Mouse (Mus musculus) ES-E14 (cell line): ENCODE data around the gene Fam19a5.

Experiments used
- CHD2 ChIP-seq: IDR thresholded peaks from 2 replicates; pipeline ENCODE4 v1.6.1; 2014; ENCODE audit warnings: mild to moderate bottlenecking, low read depth, low read length, inconsistent platforms
- HCFC1 ChIP-seq: IDR thresholded peaks from 2 replicates; pipeline ENCODE4 v1.6.1; 2012; ENCODE audit warnings: low read length, inconsistent platforms, borderline replicate concordance; ENCODE audit not compliant: insufficient read depth
- MAFK ChIP-seq: IDR thresholded peaks from 2 replicates; pipeline ENCODE4 v1.6.1; 2014; ENCODE audit warnings: mild to moderate bottlenecking, low read depth, low read length, inconsistent platforms; ENCODE audit not compliant: insufficient read depth
- ZC3H11A ChIP-seq: IDR thresholded peaks from 2 replicates; pipeline ENCODE4 v1.6.1; 2012; ENCODE audit warnings: low read depth, mild to moderate bottlenecking, inconsistent platforms, low read length, borderline replicate concordance
- ZNF384 ChIP-seq: IDR thresholded peaks from 2 replicates; pipeline ENCODE4 v1.6.1; 2012; ENCODE audit warnings: low read depth, low read length, inconsistent platforms

DNA sequence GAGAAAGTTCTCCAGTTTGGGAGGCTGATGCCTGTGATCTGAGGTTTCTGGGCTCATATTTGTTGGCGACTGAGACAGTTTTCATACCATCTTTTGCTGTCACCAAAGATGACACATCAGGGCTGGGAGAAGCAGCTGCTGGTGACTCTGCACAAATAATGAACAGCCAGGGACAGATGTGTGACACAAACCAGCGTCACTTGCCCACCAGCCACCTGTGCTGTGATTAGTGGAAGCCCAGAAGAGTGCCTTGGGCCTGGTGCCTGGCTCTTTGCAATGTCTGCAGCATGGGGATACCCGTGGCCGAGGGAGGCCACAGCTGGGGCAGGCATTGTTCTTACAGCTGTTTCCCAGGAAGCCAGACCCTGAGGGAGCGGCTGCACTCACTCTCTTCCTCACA lies 173.0 kb downstream of the Fam19a5 start:
- no peak for TF ChIP-seq ZNF384
- no peak for TF ChIP-seq HCFC1
- no peak for TF ChIP-seq CHD2
- TF ChIP-seq MAFK: no peak
- no peak for TF ChIP-seq ZC3H11A
